12 mouse cellular contexts compared by ENCODE assay signal in the genomic region with DNA sequence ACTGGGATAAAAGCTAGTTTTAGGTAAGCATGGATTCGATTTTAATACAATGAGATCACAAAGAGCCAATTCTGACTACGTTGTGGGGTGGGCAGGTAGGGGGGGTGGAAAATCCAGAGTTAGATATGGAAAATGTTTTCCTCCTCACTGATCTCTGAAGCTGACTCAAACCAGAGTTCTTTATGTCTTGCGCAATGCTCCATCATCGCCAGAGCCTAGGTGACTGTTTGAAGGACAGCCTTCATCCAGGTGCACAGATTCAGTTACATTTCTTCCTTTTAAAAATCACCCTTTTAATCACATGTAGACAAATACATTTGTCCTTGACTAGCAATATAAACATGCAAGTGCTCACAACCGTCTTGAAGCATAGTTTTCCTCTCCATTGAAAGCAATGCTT.
DNase-seq lines count a peak whose midpoint lies in the region; ATAC-seq and TF ChIP-seq lines count a peak whose summit lies in the region.
"Had no signal": no experiment of that assay in that cellular context is flagged by ENCODE, and none has a peak within 500 bp of the region (broad histone marks: within the 10 kb centered on the region; RNA-seq: fewer than 3 reads in every experiment).

No protein-coding gene starts in this region.

- WGBS in kidney, adult 2 months: 71% methylated on average over 5 of the region's 5 CpGs
- WGBS in kidney, embryonic 16.5 days: 76% methylated on average over 5 of the region's 5 CpGs
- WGBS in forebrain, embryonic 13.5 days: 80% methylated on average over 5 of the region's 5 CpGs
- WGBS in midbrain, embryonic 14.5 days: 75% methylated on average over 5 of the region's 5 CpGs

- DNase-seq in kidney, adult 2 months: no peak
- peak; percentile 30 for DNase-seq in midbrain, embryonic 14.5 days
- no peak for DNase-seq in adrenal gland, adult 8-10 months
- no peak for DNase-seq in spleen, adult 12 weeks (ENCODE audit: low spot score)
- DNase-seq in spleen, postnatal 10 days (ENCODE audit: low spot score in 2 of 2): no peak
- DNase-seq: thymus, adult 2 months had no signal

- H3K4me1 ChIP-seq in kidney, adult 2 months (ENCODE audit: control insufficient read depth, insufficient read depth, low read length): no peaks in the 10 kb centered on the region; the same call in 1 of the 2 replicates
- peaks cover 18% of the 10 kb centered on the region for H3K4me1 ChIP-seq in kidney, embryonic 16.5 days (ENCODE audit: insufficient read depth, low read length)
- H3K4me1 ChIP-seq in brown adipose tissue, adult 24 weeks (ENCODE audit: control insufficient read depth, insufficient read depth, insufficient read length, low read length): peaks cover 21% of the 10 kb centered on the region
- H3K4me1 ChIP-seq in forebrain, embryonic 13.5 days: peaks cover 29% of the 10 kb centered on the region
- peaks cover 30% of the 10 kb centered on the region for H3K4me1 ChIP-seq in midbrain, embryonic 14.5 days (ENCODE audit: control insufficient read depth, insufficient read depth, low read length)

- no peak for ATAC-seq in kidney, embryonic 16.5 days (ENCODE audit: low FRiP score, low TSS enrichment)
- ATAC-seq in forebrain, embryonic 13.5 days: no peak
- ATAC-seq in midbrain, embryonic 14.5 days (ENCODE audit: low FRiP score, low TSS enrichment): no peak
- ATAC-seq: Patski had no signal

- no peak overlapping the region for H3K4me3 ChIP-seq in kidney, adult 2 months (ENCODE audit: insufficient read depth, low read depth, low read length)
- H3K4me3 ChIP-seq in kidney, embryonic 16.5 days (ENCODE audit: low read length): no peak overlapping the region
- no peak overlapping the region for H3K4me3 ChIP-seq in brown adipose tissue, adult 24 weeks (ENCODE audit: insufficient read depth, low read depth, low read length)
- peak overlapping the region; percentile 39 for H3K4me3 ChIP-seq in forebrain, embryonic 13.5 days
- H3K4me3 ChIP-seq in midbrain, embryonic 14.5 days (replicated peaks; ENCODE audit: low read depth, low read length): peak overlapping the region; percentile 39
- H3K4me3 ChIP-seq: intestine, embryonic 15.5 days had no signal

- no peaks in the 10 kb centered on the region for H3K36me3 ChIP-seq in kidney, adult 2 months (ENCODE audit: control insufficient read depth, insufficient read depth, low read length)
- no peaks in the 10 kb centered on the region for H3K36me3 ChIP-seq in kidney, embryonic 16.5 days (ENCODE audit: insufficient read depth, low read length)
- H3K36me3 ChIP-seq in forebrain, embryonic 13.5 days (ENCODE audit: poor library complexity, severe bottlenecking): no peaks in the 10 kb centered on the region
- H3K36me3 ChIP-seq in midbrain, embryonic 14.5 days (ENCODE audit: control insufficient read depth, insufficient read depth, low read length): no peaks in the 10 kb centered on the region
- H3K36me3 ChIP-seq: intestine, embryonic 15.5 days had no signal

- no peak for TF ChIP-seq POLR2A in kidney, adult 2 months (IDR thresholded peaks at IDR 0.05; ENCODE audit: low read depth, low read length)

- H3K9ac ChIP-seq in kidney, embryonic 16.5 days (replicated peaks; ENCODE audit: low read length): no peak overlapping the region
- peak overlapping the region; percentile 50 for H3K9ac ChIP-seq in forebrain, embryonic 13.5 days
- H3K9ac ChIP-seq in midbrain, embryonic 14.5 days (replicated peaks; ENCODE audit: low read length): peak overlapping the region; percentile 57; the same call in 1 of the 2 replicates
- H3K9ac ChIP-seq: intestine, embryonic 15.5 days; lung, embryonic 14.5 days had no signal

- H3K9me3 ChIP-seq in kidney, embryonic 16.5 days (ENCODE audit: low read length): no peaks in the 10 kb centered on the region
- no peaks in the 10 kb centered on the region for H3K9me3 ChIP-seq in forebrain, embryonic 13.5 days (replicated peaks)
- no peaks in the 10 kb centered on the region for H3K9me3 ChIP-seq in midbrain, embryonic 14.5 days (ENCODE audit: control insufficient read depth, low read length)
- H3K9me3 ChIP-seq: intestine, embryonic 15.5 days had no signal

- no peaks in the 10 kb centered on the region for H3K27me3 ChIP-seq in kidney, adult 2 months (replicated peaks; ENCODE audit: control insufficient read depth, insufficient read depth, low read length)
- H3K27me3 ChIP-seq in kidney, embryonic 16.5 days (ENCODE audit: insufficient read depth, low read length): no peaks in the 10 kb centered on the region
- no peaks in the 10 kb centered on the region for H3K27me3 ChIP-seq in forebrain, embryonic 13.5 days
- H3K27me3 ChIP-seq in midbrain, embryonic 14.5 days (ENCODE audit: control insufficient read depth, insufficient read depth, low read length): no peaks in the 10 kb centered on the region
- H3K27me3 ChIP-seq: intestine, embryonic 15.5 days; Patski had no signal

- H3K27ac ChIP-seq in kidney, adult 2 months (ENCODE audit: insufficient read depth, low read depth, low read length): peak overlapping the region; percentile 53; the same call in 1 of the 2 replicates
- H3K27ac ChIP-seq in kidney, embryonic 16.5 days (ENCODE audit: low read length): no peak overlapping the region
- H3K27ac ChIP-seq in brown adipose tissue, adult 24 weeks (replicated peaks; ENCODE audit: low read depth, low read length): peak overlapping the region; percentile 96
- peak overlapping the region; percentile 57; the same call in 1 of the 2 replicates for H3K27ac ChIP-seq in forebrain, embryonic 13.5 days
- peak overlapping the region; percentile 86 for H3K27ac ChIP-seq in midbrain, embryonic 14.5 days (replicated peaks; ENCODE audit: low read depth, low read length)

- TF ChIP-seq CTCF in kidney, adult 2 months (conservative IDR thresholded peaks at IDR 0.05; ENCODE audit: insufficient read depth, insufficient read length, low read depth, low read length): no peak

- no peak overlapping the region for H3K4me2 ChIP-seq in kidney, embryonic 16.5 days (replicated peaks; ENCODE audit: low read depth, low read length)
- peak overlapping the region; percentile 59 for H3K4me2 ChIP-seq in forebrain, embryonic 13.5 days
- H3K4me2 ChIP-seq in midbrain, embryonic 14.5 days (ENCODE audit: low read length): peak overlapping the region; percentile 60

Comparison
In these comparisons a context has a peak if more than half of its experiments do, and no peak if none do; other contexts are left out.
1. H3K4me3 ChIP-seq: peak in forebrain, embryonic 13.5 days (single experiment) and midbrain, embryonic 14.5 days (single experiment); none in kidney, adult 2 months (single experiment), kidney, embryonic 16.5 days (single experiment) and brown adipose tissue, adult 24 weeks (single experiment).